Mouse (Mus musculus): ENCODE measurements around the gene Fry. TPM values are rescaled to one million over a fixed set of nuclear protein-coding genes. Genes with fewer than 3 reads are reported as not detected.

Fry gene
- polyA plus RNA-seq (2014; fragmentation: Nextera tagmentation; extraction: Ambion mirVana): 5.5 and 5.7 TPM in 2 replicates

DNA sequence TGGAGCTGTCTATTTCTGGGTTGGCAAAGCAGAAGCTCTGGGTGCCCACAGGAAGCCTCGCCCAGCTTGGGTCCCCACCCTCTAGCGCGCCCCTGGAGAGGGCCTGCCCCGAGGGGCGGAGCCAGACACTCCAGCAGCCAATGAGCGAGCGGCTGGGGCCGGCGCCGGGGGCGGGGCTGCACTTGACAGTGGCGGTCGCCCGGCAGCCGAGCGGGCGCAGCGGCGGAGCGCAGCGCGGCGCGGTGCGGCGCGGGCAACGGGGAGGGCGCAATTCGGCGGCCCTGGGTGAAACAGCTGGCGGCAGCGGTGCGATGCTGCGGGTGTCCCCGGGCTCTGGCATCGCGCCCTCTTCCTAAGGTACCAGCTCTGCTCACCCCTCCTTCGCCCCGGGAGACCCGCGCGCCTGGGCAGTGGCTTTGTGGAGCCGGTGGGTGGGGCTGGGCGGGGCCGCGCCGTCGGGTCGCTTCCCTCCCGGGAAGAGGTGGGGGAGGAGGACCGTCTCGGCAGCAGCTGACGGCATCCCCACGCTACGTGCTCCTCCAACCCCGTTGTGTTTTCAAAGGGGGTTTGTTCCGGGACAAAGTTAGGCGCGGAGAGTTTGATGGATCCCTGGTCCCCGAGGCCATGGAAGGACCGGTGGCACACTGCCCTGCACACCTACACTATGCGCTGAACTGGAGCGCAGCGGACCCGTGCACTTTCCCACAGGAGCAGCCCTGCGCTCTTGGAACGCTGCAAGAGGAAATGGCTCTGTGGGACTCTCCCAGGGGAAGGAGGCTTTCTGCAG, at the start of gene Fry:
TSS of gene Fry (plus strand) at position 191 of the 787 bp plus-strand sequence.
- WGBS: under 1% methylated on average over 66 of the region's 68 CpGs
- peak within 1 kb of the TSS; percentile 40 for H3K9ac ChIP-seq

DNA sequence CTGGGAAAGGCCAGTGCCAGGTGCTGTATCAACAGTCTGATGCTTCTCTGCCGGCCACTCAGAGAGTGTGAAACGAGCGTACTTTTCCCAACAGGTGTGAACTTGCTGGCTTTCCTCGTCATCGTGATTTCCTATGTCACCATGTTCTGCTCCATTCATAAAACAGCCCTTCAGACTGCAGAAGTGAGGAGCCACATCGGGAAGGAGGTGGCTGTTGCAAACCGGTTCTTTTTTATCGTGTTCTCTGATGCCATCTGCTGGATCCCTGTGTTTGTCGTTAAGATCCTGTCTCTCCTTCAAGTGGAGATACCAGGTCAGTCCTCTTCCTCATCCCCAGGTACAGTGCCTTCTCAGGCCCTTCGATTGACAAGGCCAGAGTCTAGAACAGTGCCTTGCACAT, 48.4 kb upstream of the Fry start:
- ATAC-seq (ENCODE audit: insufficient read depth): no peak
- Histone ChIP-seq H3K36me3 (ENCODE audit: insufficient read depth) (no peaks in the 10 kb centered on the region), H3K27me3 (ENCODE audit: insufficient read depth, low read length) (no peaks in the 10 kb centered on the region), H3K4me2 (peak overlapping the region; percentile 23; the same call in 1 of the 2 replicates), H3K4me1 (ENCODE audit: insufficient read depth) (no peaks in the 10 kb centered on the region), H3K9me3 (ENCODE audit: low read depth, low read length) (no peaks in the 10 kb centered on the region), H3K9ac (no peak overlapping the region), H3K4me3 (ENCODE audit: low read depth, low read length) (no peak overlapping the region), H3K27ac (ENCODE audit: low read depth) (no peak overlapping the region)
- peak; percentile 58 for DNase-seq
- peak; percentile 38 for TF ChIP-seq CTCF (IDR thresholded peaks at IDR 0.05; ENCODE audit: low read depth)
- WGBS: 14% methylated on average over 10 of the region's 10 CpGs

More for the DNA sequence above, at the start of gene Fry:
- no peak for TF ChIP-seq CTCF (IDR thresholded peaks at IDR 0.05; ENCODE audit: low read depth)
- DNase-seq (peak; percentile 93), ATAC-seq (ENCODE audit: insufficient read depth) (peak; percentile 99)
- peaks cover 7% of the 10 kb centered on the region; the same call in 1 of the 2 replicates for H3K4me1 ChIP-seq (ENCODE audit: insufficient read depth)
- H3K4me3 ChIP-seq (ENCODE audit: low read depth, low read length): peak within 1 kb of the TSS; percentile 62
- no peaks in the 10 kb centered on the region for H3K36me3 ChIP-seq (ENCODE audit: insufficient read depth)
- H3K27ac ChIP-seq (ENCODE audit: low read depth): no peak within 1 kb of the TSS
- H3K9me3 ChIP-seq (ENCODE audit: low read depth, low read length): peaks cover 3% of the 10 kb centered on the region; the same call in 1 of the 2 replicates
- 0 out of 2 replicates have a peak, but pooled peaks cover 4% of the 10 kb centered on the region for H3K27me3 ChIP-seq (ENCODE audit: insufficient read depth, low read length)
- peak within 1 kb of the TSS; percentile 82 for H3K4me2 ChIP-seq

DNA sequence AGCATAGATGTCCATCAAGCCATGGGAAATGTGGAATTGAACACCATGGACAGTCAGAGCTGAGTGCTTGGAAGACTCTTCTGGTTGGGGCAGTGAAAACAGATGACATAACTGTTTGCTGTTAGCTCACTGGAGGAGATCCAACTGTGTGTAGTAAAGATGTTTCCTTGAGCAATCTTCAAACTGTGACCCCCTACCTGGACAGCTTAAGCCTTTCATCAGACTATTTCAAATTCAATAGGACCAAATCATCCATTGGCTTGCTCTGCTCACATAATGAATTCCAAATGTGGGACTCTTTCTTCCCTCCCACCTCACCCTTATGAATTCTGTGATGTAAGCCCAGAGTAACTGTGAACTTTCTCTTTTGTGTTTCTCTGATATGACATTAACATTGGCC, 46.7 kb upstream of the Fry start:
- H3K27ac ChIP-seq (ENCODE audit: low read depth): no peak overlapping the region
- no peaks in the 10 kb centered on the region for H3K4me1 ChIP-seq (ENCODE audit: insufficient read depth)
- no peak for TF ChIP-seq CTCF (IDR thresholded peaks at IDR 0.05; ENCODE audit: low read depth)
- H3K9ac ChIP-seq: no peak overlapping the region
- no peak overlapping the region for H3K4me3 ChIP-seq (ENCODE audit: low read depth, low read length)
- no peaks in the 10 kb centered on the region for H3K36me3 ChIP-seq (ENCODE audit: insufficient read depth)
- no peak for ATAC-seq (ENCODE audit: insufficient read depth)
- no peaks in the 10 kb centered on the region for H3K9me3 ChIP-seq (ENCODE audit: low read depth, low read length)
- no peak for DNase-seq
- no peaks in the 10 kb centered on the region for H3K27me3 ChIP-seq (ENCODE audit: insufficient read depth, low read length)
- no peak overlapping the region for H3K4me2 ChIP-seq

DNA sequence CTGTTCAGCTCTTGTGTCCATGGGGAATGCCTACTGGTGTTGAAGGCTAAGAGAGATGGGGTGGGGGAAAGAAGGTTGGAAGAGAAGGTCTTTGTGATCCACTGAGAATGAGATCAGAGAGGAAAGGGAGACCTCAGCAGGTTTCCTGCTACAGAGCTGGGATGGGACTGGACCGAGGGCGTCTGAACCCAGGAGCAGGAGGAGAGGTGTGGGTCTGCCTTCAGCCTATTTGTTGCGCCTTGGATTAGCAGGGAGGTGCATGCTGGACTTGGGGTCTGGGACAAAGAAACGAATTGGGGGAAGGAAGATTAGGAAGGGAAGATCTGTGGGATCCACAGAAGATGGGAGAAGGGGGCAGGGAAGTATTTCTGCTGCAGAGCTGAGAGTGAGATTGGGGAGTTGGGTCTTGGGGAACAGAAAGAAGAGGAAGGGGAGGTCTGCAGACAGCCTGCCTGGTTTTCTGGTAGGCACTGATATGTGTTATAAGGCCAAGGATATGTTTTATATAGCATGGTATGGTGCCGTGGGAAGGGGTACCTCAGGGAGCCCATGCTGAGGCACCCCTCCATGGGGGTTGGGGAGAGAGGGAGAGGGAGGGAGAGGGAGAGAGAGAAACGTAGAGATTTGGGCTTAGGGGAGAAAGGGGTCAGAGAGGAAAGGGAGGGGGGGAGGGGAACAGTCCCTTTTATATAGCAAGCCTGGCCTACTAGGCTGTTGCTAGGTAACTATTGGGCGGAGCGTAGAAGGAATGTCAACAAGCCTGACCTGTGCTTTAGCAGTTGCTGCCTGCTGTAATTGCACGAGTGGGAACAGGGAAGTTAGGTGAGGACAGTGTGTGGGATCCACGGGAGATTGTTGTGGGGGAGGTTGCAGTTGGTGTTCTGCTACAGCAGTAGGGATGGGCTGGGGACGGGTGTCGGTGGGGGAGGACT, 38.3 kb upstream of the Fry start:
- H3K4me1 ChIP-seq (ENCODE audit: insufficient read depth): no peaks in the 10 kb centered on the region
- DNase-seq: peak; percentile 70
- H3K27me3 ChIP-seq (ENCODE audit: insufficient read depth, low read length): no peaks in the 10 kb centered on the region
- peak overlapping the region; percentile 35; the same call in 1 of the 2 replicates for H3K4me2 ChIP-seq
- 29% methylated on average over 12 of the region's 12 CpGs for WGBS
- no peak overlapping the region for H3K4me3 ChIP-seq (ENCODE audit: low read depth, low read length)
- no peaks in the 10 kb centered on the region for H3K36me3 ChIP-seq (ENCODE audit: insufficient read depth)
- no peak overlapping the region for H3K9ac ChIP-seq
- H3K9me3 ChIP-seq (ENCODE audit: low read depth, low read length): no peaks in the 10 kb centered on the region
- ATAC-seq (ENCODE audit: insufficient read depth): peak; percentile 79
- TF ChIP-seq CTCF (IDR thresholded peaks at IDR 0.05; ENCODE audit: low read depth): no peak
- no peak overlapping the region for H3K27ac ChIP-seq (ENCODE audit: low read depth)

DNA sequence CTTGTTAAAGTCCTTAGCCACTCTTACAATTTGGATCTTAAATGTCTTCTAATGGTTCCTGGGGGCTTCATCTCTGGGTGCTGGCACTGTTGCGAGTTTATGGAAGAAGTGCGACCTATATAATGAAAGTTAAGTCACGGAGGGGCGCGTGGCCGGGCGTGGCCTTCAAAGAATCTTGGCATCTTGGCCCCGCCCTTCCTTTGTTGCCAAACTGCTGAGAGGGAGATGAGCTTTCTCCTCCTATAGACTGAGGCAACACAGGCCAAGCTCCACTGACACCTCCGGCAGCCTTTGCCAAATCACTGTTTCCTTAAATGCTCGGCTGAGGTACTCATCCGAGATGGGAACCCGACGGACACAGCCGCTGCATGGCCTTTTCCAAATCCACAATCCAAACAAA, 35.7 kb upstream of the Fry start:
- ATAC-seq (ENCODE audit: insufficient read depth) (no peak), DNase-seq (no peak)
- Histone ChIP-seq H3K9me3 (ENCODE audit: low read depth, low read length) (no peaks in the 10 kb centered on the region), H3K9ac (no peak overlapping the region), H3K27ac (ENCODE audit: low read depth) (no peak overlapping the region), H3K4me1 (ENCODE audit: insufficient read depth) (no peaks in the 10 kb centered on the region), H3K4me3 (ENCODE audit: low read depth, low read length) (no peak overlapping the region), H3K27me3 (ENCODE audit: insufficient read depth, low read length) (no peaks in the 10 kb centered on the region), H3K36me3 (ENCODE audit: insufficient read depth) (no peaks in the 10 kb centered on the region), H3K4me2 (no peak overlapping the region)
- 69% methylated on average over 14 of the region's 14 CpGs for WGBS
- TF ChIP-seq CTCF (IDR thresholded peaks at IDR 0.05; ENCODE audit: low read depth): no peak

DNA sequence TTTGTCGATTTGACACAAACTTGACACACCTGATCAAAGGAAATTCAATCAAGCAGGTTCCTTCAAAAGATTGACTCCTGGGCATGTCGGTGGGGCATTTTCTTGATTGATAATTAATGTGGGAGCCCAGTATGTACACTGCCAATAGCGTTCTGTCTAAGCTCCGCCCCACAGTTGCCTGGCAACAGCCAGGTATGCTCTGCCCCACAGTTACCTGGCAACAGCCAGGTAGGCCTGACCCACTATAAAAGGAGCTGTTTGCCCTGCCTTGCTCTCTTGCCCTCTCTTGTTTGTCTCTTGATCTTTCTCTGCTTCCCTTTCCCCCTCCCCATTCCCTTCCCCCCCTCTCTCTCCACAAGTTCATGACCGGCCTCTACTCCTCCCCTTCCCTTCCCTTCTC, 35.3 kb upstream of the Fry start:
- Histone ChIP-seq H3K4me2 (no peak overlapping the region), H3K27ac (ENCODE audit: low read depth) (no peak overlapping the region), H3K27me3 (ENCODE audit: insufficient read depth, low read length) (no peaks in the 10 kb centered on the region), H3K9ac (no peak overlapping the region), H3K9me3 (ENCODE audit: low read depth, low read length) (no peaks in the 10 kb centered on the region), H3K4me3 (ENCODE audit: low read depth, low read length) (no peak overlapping the region), H3K4me1 (ENCODE audit: insufficient read depth) (no peaks in the 10 kb centered on the region), H3K36me3 (ENCODE audit: insufficient read depth) (no peaks in the 10 kb centered on the region)
- peak; percentile 46 for DNase-seq
- no peak for TF ChIP-seq CTCF (IDR thresholded peaks at IDR 0.05; ENCODE audit: low read depth)
- peak; percentile 73; the same call in 1 of the 2 replicates for ATAC-seq (ENCODE audit: insufficient read depth)
- WGBS: 56% methylated on average over 5 of the region's 5 CpGs

Data from lung, embryonic 14.5 days (tissue).